Mouse (Mus musculus): Measurements from ENCODE around the gene Hoxa6.

Hoxa6 gene

GRCm38 (mm10) chr6:52208072-52208867 lies at the start of gene Hoxa6:
Hoxa6 (minus strand) TSS chr6:52208722.
- no peak for DNase-seq (ENCODE audit: low spot score in 2 of 2)

- peak; percentile 60 to 78 for DNase-seq (ENCODE audit: low spot score in 2 of 2)
Measured at GRCm38 (mm10) chr6:52256956-52257355, 48.4 kb upstream of the Hoxa6 start.

- DNase-seq (ENCODE audit: low spot score in 2 of 2): peak in 1 of 2 experiments; percentile 13
Measured at GRCm38 (mm10) chr6:52253511-52254500, 45.3 kb upstream of the Hoxa6 start.

GRCm38 (mm10) chr6:52252775-52253376 lies 44.4 kb upstream of the Hoxa6 start:
- DNase-seq (ENCODE audit: low spot score in 2 of 2): no peak

GRCm38 (mm10) chr6:52252016-52252774 lies 43.7 kb upstream of the Hoxa6 start:
- DNase-seq (ENCODE audit: low spot score in 2 of 2): no peak

- DNase-seq (ENCODE audit: low spot score in 2 of 2): no peak
Measured at GRCm38 (mm10) chr6:52251177-52251879, 42.8 kb upstream of the Hoxa6 start.

- DNase-seq (ENCODE audit: low spot score in 2 of 2): no peak
Measured at GRCm38 (mm10) chr6:52249826-52250225, 41.3 kb upstream of the Hoxa6 start.

- no peak for DNase-seq (ENCODE audit: low spot score in 2 of 2)
Measured at GRCm38 (mm10) chr6:52249415-52249738, 40.9 kb upstream of the Hoxa6 start.

- DNase-seq (ENCODE audit: low spot score in 2 of 2): no peak
Measured at GRCm38 (mm10) chr6:52248638-52249414, 40.3 kb upstream of the Hoxa6 start.

- no peak for DNase-seq (ENCODE audit: low spot score in 2 of 2)
Measured at GRCm38 (mm10) chr6:52247766-52248637, 39.5 kb upstream of the Hoxa6 start.

GRCm38 (mm10) chr6:52246916-52247315 lies 38.4 kb upstream of the Hoxa6 start:
- no peak for DNase-seq (ENCODE audit: low spot score in 2 of 2)

GRCm38 (mm10) chr6:52246403-52246803 lies 37.9 kb upstream of the Hoxa6 start:
- no peak for DNase-seq (ENCODE audit: low spot score in 2 of 2)

GRCm38 (mm10) chr6:52245757-52246142 lies 37.2 kb upstream of the Hoxa6 start, which contains the start of gene Hoxa11:
Hoxa11 (minus strand) TSS chr6:52245810.
- DNase-seq (ENCODE audit: low spot score in 2 of 2): no peak

- no peak for DNase-seq (ENCODE audit: low spot score in 2 of 2)
Measured at GRCm38 (mm10) chr6:52245040-52245756, 36.7 kb upstream of the Hoxa6 start.

- no peak for DNase-seq (ENCODE audit: low spot score in 2 of 2)
Measured at GRCm38 (mm10) chr6:52244471-52245039, 36.0 kb upstream of the Hoxa6 start.

- no peak for DNase-seq (ENCODE audit: low spot score in 2 of 2)
Measured at GRCm38 (mm10) chr6:52243681-52244121, 35.2 kb upstream of the Hoxa6 start.

- no peak for DNase-seq (ENCODE audit: low spot score in 2 of 2)
Measured at GRCm38 (mm10) chr6:52242801-52243332, 34.3 kb upstream of the Hoxa6 start.

All from right cerebral cortex, postnatal 10 days (tissue).